Mouse (Mus musculus): ENCODE measurements around the gene Sgta.

DNA sequence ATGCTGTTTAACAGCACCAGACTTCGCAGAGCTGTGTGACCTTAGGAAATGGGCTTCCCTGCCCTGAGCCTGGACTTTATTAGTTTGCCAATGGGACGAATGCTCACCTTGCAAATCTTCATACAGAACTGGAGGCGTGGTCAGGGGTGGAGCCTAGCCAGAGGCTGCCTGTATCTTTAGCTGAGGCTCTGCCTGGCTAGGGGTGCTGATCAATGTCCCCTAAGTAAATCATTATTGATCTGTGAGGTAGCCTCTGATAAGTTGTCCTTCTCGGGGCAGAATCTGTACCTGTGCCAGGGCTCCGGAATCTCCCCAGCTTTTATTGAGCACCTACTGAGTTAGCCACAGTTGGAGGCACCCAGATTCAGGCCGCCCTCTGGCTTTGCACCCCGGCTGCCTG lies 30.6 kb upstream of the Sgta start:
- TF ChIP-seq CTCF (IDR thresholded peaks at IDR 0.05; ENCODE audit: low read depth, low read length) (no peak), POLR2A (IDR thresholded peaks at IDR 0.05; ENCODE audit: borderline replicate concordance, low read depth, low read length) (no peak)
